Mouse (Mus musculus) hindbrain, embryonic 11.5 days (tissue): ENCODE data around the gene Khk. TPM values are rescaled to one million over a fixed set of nuclear protein-coding genes. Genes with fewer than 3 reads are reported as not detected.
A peak's percentile ranks its signal among the peaks of the same experiment; 100 is the strongest.

Experiments used
- ATAC-seq: fragments of 200-750 bp; cut with Nextera tagmentation; 2 replicates; pipeline ENCODE4 v1.8.0; 2017; ENCODE audit warnings: mild to moderate bottlenecking, moderate TSS enrichment, moderate library complexity; ENCODE audit not compliant: low FRiP score
- DNase-seq: peaks from one replicate; pipeline ENCODE4 v3.0.0-alpha.2; 2015; ENCODE audit warnings: low spot score
- H3K27ac ChIP-seq: fragments of 300-500 bp; sonication (generic); 2 replicates; pipeline ENCODE4 v1.5.1; 2014; ENCODE audit warnings: mild to moderate bottlenecking, low read depth, low read length
- H3K27me3 ChIP-seq: fragments of 300-500 bp; sonication (generic); 2 replicates; pipeline ENCODE4 v1.6.1; 2014; ENCODE audit warnings: mild to moderate bottlenecking, low read length, moderate library complexity, mixed read lengths; ENCODE audit not compliant: control insufficient read depth, insufficient read depth
- H3K36me3 ChIP-seq: fragments of 300-500 bp; sonication (generic); 2 replicates; pipeline ENCODE4 v1.6.1; 2014; ENCODE audit warnings: mild to moderate bottlenecking, low read length, moderate library complexity, mixed read lengths; ENCODE audit not compliant: control insufficient read depth, insufficient read depth
- H3K4me1 ChIP-seq: fragments of 300-500 bp; sonication (generic); replicated peaks from 2 replicates; pipeline ENCODE4 v1.6.1; 2014; ENCODE audit warnings: low read length, mixed read lengths; ENCODE audit not compliant: control insufficient read depth, insufficient read depth
- H3K4me2 ChIP-seq: fragments of 300-500 bp; sonication (generic); replicated peaks from 2 replicates; pipeline ENCODE4 v1.6.1; 2014; ENCODE audit warnings: mild to moderate bottlenecking, low read depth, low read length
- H3K4me3 ChIP-seq: fragments of 300-500 bp; sonication (generic); 2 replicates; pipeline ENCODE4 v1.5.1; 2014; ENCODE audit warnings: low read depth, low read length
- H3K9ac ChIP-seq: fragments of 300-500 bp; sonication (generic); 2 replicates; pipeline ENCODE4 v1.6.1; 2014; ENCODE audit warnings: low read depth, low read length
- H3K9me3 ChIP-seq: fragments of 300-500 bp; sonication (generic); 2 replicates; pipeline ENCODE4 v1.6.1; 2016; ENCODE audit warnings: low read length; ENCODE audit not compliant: control insufficient read depth
- WGBS: fragments of 180-500 bp; shearing (Covaris S2); extraction: QIAGEN DNeasy Blood & Tissue Kit; methylation state at CpG from one replicate; pipeline ENCODE4 v1.1.7; 2014; 5-methylcytosine and 5-hydroxymethylcytosine counted together
- polyA plus RNA-seq: library from polyadenylated mRNA; unstranded; fragments of >200 nt; fragmentation: Nextera tagmentation; extraction: Ambion mirVana; gene quantifications from 2 replicates; pipeline ENCODE4 v1.2.1, GENCODE M21; 2014

The Khk gene
- polyA plus RNA-seq, 1 experiment from 2014 or later: 7.8 TPM

DNA sequence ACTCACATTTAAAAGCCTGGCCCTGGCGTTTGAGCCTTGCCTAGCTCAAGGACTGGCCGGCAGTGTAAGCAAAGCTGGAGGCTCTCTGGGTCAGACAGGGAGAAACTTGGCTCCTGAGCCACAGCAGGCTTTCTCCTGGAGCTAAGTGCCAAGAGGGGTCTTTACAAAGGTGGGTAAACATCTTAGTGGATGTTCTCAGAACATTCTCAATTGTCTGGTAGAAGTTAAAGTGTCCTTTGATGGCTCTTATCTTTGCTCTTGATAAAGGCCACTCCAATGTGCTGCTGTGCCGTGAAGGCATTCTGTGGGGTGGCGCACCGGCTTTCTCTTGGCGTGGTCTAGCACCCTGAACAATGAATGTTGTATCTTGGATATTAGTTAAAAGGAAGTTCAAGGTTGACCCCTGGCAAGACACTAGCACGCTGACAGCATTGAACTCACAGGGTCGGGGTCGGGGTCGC lies 1.4 kb downstream of the Khk start:
- Histone ChIP-seq H3K9ac (no peak overlapping the region), H3K36me3 (no peaks in the 10 kb centered on the region), H3K4me2 (peak overlapping the region; percentile 87; the same call in 1 of the 2 replicates), H3K27me3 (no peaks in the 10 kb centered on the region), H3K4me3 (no peak overlapping the region), H3K4me1 (peaks cover 5% of the 10 kb centered on the region), H3K27ac (no peak overlapping the region), H3K9me3 (no peaks in the 10 kb centered on the region)
- WGBS: 72% methylated on average over 10 of the region's 10 CpGs
- no peak for ATAC-seq
- DNase-seq: no peak

DNA sequence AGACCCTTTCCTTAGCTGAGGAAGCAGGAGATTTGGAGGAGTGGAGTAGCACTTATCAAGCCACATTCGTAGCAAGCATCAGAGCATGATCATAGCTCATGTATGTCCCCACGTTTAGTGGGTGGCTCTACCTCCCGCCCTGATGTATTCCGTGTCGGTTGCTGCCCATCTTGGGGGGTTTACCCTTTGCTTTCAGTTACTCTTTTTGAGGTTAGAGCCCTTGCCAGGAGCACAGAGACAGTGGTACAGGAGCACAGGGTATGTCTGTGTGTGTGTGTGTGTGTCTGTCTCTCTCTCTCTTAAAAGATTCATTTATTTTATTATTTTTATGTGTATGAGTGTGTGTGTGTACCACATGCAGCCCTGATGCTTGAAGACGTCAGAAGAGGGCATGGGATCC lies 1.9 kb downstream of the Khk start:
- DNase-seq: no peak
- no peak overlapping the region for H3K4me3 ChIP-seq
- peaks cover 5% of the 10 kb centered on the region for H3K4me1 ChIP-seq
- H3K27ac ChIP-seq: no peak overlapping the region
- H3K9ac ChIP-seq: no peak overlapping the region
- no peaks in the 10 kb centered on the region for H3K27me3 ChIP-seq
- no peak overlapping the region for H3K4me2 ChIP-seq
- H3K36me3 ChIP-seq: no peaks in the 10 kb centered on the region
- 88% methylated on average over 6 of the region's 6 CpGs for WGBS
- ATAC-seq: no peak
- no peaks in the 10 kb centered on the region for H3K9me3 ChIP-seq

DNA sequence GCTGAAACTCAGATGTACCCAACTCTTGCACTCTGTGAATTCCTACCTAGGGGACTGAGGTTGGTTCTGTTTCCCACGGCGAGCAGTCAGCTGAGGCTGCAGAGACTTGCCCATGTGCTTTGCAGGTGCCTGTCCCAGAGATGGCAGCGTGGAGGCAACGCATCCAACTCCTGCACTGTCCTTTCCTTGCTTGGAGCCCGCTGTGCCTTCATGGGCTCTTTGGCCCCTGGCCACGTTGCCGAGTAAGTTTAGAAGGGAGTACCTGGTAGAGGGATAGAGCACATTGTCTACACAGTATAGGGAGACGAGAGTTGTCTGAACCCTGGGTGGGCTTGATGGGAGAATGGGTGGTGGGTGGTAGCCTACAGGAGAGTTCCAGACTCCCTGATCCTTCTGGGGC lies 3.4 kb downstream of the Khk start:
- no peak overlapping the region for H3K9ac ChIP-seq
- ATAC-seq (no peak), DNase-seq (no peak)
- no peak overlapping the region for H3K4me2 ChIP-seq
- H3K4me1 ChIP-seq: peaks cover 5% of the 10 kb centered on the region
- H3K27me3 ChIP-seq: no peaks in the 10 kb centered on the region
- H3K9me3 ChIP-seq: no peaks in the 10 kb centered on the region
- H3K36me3 ChIP-seq: no peaks in the 10 kb centered on the region
- no peak overlapping the region for H3K4me3 ChIP-seq
- 82% methylated on average over 8 of the region's 8 CpGs for WGBS
- no peak overlapping the region for H3K27ac ChIP-seq

DNA sequence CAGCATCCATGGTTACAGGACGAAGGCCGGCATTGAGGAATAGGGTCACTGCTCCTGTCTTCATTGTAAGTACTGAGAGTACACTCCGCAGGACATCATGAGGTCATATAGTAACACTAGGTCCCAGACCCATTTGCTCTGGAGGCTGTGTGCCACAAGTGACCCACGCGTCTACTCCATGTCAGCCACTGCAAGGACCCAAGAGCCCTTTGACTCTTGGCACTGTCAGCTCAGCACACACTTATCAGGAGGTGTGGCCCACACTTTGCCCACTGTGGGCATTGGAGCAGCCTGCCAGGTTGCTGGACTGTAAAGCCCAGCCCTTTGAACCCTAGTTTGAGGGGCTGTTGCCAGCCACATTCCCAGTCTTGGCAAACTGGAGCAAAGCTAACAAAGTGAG lies 4.0 kb downstream of the Khk start:
- Histone ChIP-seq H3K4me3 (no peak overlapping the region), H3K4me2 (no peak overlapping the region), H3K27me3 (no peaks in the 10 kb centered on the region), H3K4me1 (peaks cover 5% of the 10 kb centered on the region), H3K27ac (no peak overlapping the region), H3K9ac (no peak overlapping the region), H3K9me3 (no peaks in the 10 kb centered on the region), H3K36me3 (no peaks in the 10 kb centered on the region)
- no peak for ATAC-seq
- 88% methylated on average over 5 of the region's 5 CpGs for WGBS
- no peak for DNase-seq

DNA sequence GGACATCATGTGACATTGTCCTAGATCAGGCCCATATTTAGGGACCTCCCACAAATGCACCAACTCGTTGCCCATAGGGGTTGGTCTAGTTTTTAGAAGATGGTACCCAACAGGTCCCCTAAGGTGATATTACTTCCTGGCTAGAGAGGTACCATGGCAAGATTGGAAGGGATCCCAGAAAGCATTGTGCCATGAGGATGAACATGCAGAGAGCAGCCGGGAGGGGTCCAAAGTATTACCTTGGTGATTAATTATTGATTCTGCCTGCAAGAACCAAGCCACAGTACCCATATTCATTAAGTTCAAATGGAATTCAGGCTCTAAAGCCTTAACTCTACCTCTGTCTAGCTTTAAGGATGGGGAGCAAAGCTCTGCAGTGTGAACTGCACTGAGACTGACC lies 4.8 kb downstream of the Khk start:
- Histone ChIP-seq H3K9me3 (no peaks in the 10 kb centered on the region), H3K27ac (no peak overlapping the region), H3K9ac (no peak overlapping the region), H3K4me1 (peaks cover 5% of the 10 kb centered on the region), H3K27me3 (no peaks in the 10 kb centered on the region), H3K36me3 (no peaks in the 10 kb centered on the region), H3K4me2 (no peak overlapping the region), H3K4me3 (no peak overlapping the region)
- DNase-seq (no peak), ATAC-seq (no peak)
- WGBS: 85% methylated on average over 2 of the region's 2 CpGs

DNA sequence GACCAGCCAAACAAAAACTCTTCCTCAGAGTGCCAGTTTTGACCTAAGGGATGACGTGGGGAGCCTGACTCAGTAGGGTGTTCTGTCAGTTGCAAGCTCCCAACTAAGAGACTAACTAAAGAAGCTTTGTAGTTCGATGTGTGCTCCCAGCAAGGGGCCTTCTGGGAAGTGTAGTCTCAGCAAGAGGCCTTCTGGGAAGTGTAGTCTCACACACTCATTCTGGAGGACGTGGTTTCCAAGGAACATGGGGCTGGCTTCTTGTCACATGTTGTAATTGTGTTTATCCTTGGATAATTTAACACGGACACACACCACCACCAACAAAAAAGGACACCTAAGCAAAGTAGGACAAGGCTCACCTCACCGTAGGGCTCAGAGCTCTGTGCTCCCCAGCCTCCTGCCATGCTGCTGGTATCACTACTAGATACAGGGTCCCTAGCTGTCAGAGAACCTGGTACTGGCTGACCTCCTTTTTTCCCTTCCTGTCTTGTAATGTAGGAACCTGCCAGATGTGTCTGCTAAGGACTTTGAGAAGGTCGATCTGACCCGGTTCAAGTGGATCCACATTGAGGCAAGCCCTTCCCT lies 6.8 kb downstream of the Khk start:
- Histone ChIP-seq H3K27ac (no peak overlapping the region), H3K4me2 (no peak overlapping the region), H3K4me1 (no peaks in the 10 kb centered on the region), H3K9me3 (no peaks in the 10 kb centered on the region), H3K27me3 (no peaks in the 10 kb centered on the region), H3K4me3 (no peak overlapping the region), H3K9ac (no peak overlapping the region), H3K36me3 (no peaks in the 10 kb centered on the region)
- 45% methylated on average over 7 of the region's 7 CpGs for WGBS
- ATAC-seq: peak; percentile 67; the same call in 1 of the 2 replicates
- DNase-seq: peak; percentile 44

DNA sequence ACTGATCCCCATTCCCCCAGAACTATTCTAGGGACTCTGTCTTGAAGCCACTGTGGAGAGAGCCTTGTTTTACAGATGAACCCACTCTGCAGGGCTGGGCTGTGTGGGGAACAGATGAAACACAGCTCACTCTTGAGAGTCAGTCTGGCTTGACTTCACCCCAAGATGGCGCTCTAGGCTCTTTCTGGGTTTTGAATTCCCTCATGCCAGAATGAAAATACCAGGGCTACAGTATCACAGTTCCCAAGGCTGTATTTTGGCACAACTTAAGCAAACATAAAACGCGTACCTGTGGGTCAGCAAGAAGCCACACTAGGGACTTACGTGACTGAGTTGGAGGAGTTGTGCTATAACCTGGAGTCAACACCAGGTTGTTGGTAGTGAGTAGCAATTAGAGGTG lies 8.9 kb downstream of the Khk start:
- Histone ChIP-seq H3K27me3 (no peaks in the 10 kb centered on the region), H3K4me3 (no peak overlapping the region), H3K4me2 (no peak overlapping the region), H3K36me3 (no peaks in the 10 kb centered on the region), H3K4me1 (no peaks in the 10 kb centered on the region), H3K9ac (no peak overlapping the region), H3K9me3 (no peaks in the 10 kb centered on the region), H3K27ac (no peak overlapping the region)
- DNase-seq (peak; percentile 75), ATAC-seq (no peak)
- 53% methylated on average over 4 of the region's 4 CpGs for WGBS

DNA sequence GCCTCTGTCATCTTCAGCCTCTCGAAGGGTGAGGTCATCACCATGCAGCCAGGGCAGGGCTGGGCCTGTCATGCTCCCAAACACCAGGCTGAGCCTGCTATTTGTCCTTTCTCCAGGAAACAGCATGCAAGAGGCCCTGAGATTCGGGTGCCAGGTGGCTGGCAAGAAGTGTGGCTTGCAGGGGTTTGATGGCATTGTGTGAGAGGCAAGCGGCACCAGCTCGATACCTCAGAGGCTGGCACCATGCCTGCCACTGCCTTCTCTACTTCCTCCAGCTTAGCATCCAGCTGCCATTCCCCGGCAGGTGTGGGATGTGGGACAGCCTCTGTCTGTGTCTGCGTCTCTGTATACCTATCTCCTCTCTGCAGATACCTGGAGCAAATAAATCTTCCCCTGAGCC lies 9.6 kb downstream of the Khk start:
- Histone ChIP-seq H3K27me3 (no peaks in the 10 kb centered on the region), H3K27ac (no peak overlapping the region), H3K4me3 (no peak overlapping the region), H3K9me3 (no peaks in the 10 kb centered on the region), H3K9ac (no peak overlapping the region), H3K4me1 (no peaks in the 10 kb centered on the region), H3K36me3 (no peaks in the 10 kb centered on the region), H3K4me2 (no peak overlapping the region)
- DNase-seq (no peak), ATAC-seq (no peak)
- 87% methylated on average over 6 of the region's 6 CpGs for WGBS

DNA sequence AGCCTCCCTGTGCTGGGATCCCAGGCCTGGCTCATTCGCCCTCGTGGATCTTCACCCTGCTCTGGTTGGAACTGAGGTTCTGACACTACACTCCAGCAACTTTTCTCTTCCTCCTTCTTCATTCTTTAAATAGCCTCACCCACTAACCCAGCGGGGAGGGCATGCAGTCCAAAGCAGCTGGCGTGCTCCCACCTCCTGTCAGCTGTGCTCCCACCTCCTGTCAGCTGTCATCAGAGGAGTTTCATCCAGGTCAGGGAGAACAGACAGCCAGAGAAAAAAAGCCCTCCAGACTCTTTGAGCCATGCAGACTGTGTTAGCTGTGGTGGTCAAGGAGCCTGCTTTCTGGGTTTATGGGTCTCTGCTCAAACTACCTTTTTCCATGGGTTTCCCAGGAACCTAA lies 10.1 kb downstream of the Khk start:
- Histone ChIP-seq H3K4me3 (no peak overlapping the region), H3K9me3 (no peaks in the 10 kb centered on the region), H3K4me2 (no peak overlapping the region), H3K27ac (no peak overlapping the region), H3K4me1 (no peaks in the 10 kb centered on the region), H3K27me3 (no peaks in the 10 kb centered on the region), H3K9ac (no peak overlapping the region), H3K36me3 (no peaks in the 10 kb centered on the region)
- 78% methylated on average over 4 of the region's 4 CpGs for WGBS
- no peak for DNase-seq
- no peak for ATAC-seq
